Mouse (Mus musculus): Measurements from ENCODE around the gene Slc47a2. TPM values are rescaled to one million over a fixed set of nuclear protein-coding genes. Genes with fewer than 3 reads are reported as not detected.
"Not testable (repeated sequence)": the region's sequence is repeated elsewhere in the genome, so short reads cannot be mapped to it uniquely, and the experiment has no call there.

Slc47a2 gene
- polyA plus RNA-seq, 1 experiment from 2014 or later: not detected

DNA sequence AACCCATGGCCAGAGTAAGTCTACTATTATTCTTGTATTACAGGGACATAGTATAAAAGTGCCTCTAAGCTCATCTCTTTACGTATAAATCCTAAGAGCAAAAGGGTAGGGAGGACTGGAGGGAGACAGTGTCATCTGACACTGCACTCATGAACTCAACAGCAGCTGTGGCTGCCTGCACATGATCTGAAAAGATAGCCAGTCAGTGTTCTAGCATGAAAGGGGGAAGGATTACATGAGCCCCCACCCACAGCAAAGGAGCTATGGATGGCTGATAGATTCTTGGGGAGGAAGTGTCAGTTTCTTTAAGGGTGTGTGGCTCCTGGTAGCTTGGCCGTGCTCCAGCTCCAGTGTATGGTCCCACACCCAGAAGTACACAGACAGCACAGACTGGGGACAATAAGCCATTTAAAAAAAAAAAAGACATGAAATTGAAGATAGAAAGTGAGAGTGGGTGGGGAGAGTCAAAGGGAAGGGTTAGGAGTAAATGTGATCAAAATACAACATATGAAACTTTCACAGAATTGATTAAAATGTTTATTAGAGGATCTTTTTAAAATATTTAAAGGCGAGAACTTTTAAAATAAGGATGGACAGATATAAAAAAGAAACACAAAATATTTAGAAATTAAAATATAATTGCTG is 22.6 kb downstream of the Slc47a2 start:
- H3K9ac ChIP-seq (ENCODE audit: low read depth, low read length): no peak overlapping the region
- H3K4me1 ChIP-seq (ENCODE audit: control insufficient read depth, insufficient read depth, low read length): peaks cover 6% of the 10 kb centered on the region; the same call in 1 of the 2 replicates
- H3K4me2 ChIP-seq (replicated peaks; ENCODE audit: low read depth, low read length): no peak overlapping the region
- no peak overlapping the region for H3K4me3 ChIP-seq (ENCODE audit: low read length)
- WGBS: 56% methylated on average over 3 of the region's 3 CpGs
- ATAC-seq (ENCODE audit: low FRiP score, low TSS enrichment): peak; percentile 46; the same call in 1 of the 2 replicates
- no peaks in the 10 kb centered on the region for H3K36me3 ChIP-seq (ENCODE audit: control insufficient read depth, insufficient read depth, low read length)
- H3K27ac ChIP-seq (ENCODE audit: low read depth, low read length): no peak overlapping the region
- peaks cover 3% of the 10 kb centered on the region; the same call in 1 of the 2 replicates for H3K27me3 ChIP-seq (ENCODE audit: control insufficient read depth, insufficient read depth, low read length)
- no peaks in the 10 kb centered on the region for H3K9me3 ChIP-seq (ENCODE audit: control insufficient read depth, low read length)

DNA sequence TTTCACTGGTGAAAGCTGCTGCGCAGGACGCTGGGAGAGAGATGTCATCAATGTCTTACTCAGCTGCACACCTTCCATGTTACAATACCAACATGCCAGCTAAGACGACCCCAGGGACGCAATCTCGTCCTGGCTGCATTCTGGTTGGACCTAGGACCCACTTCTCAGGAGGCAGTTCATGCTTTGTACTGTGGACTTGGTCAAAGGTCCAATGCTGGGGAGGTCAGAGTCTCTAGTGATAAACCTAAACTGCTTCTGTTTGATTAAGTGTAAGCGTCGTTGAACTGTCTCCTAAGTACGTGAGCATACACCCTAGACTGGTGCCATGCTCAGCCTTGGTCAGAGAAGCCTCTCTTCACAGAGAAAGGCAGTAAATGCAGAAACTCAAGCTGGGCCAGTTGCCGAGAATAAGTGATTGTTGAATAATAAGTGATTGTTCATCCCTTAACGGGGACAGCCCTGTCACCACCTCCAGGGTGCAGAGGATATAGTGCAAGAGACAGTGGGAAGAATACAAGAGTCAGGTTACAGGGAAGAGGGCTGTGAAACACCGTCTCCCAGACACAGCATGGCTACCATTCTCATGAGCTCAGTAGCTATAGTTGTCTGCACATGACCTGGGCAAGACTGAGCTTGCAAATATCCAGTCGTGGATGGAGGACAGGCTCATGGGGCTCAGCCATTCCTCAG is 23.3 kb downstream of the Slc47a2 start:
- Histone ChIP-seq H3K27me3 (ENCODE audit: control insufficient read depth, insufficient read depth, low read length) (peaks cover 3% of the 10 kb centered on the region; the same call in 1 of the 2 replicates), H3K36me3 (ENCODE audit: control insufficient read depth, insufficient read depth, low read length) (no peaks in the 10 kb centered on the region), H3K9ac (ENCODE audit: low read depth, low read length) (no peak overlapping the region), H3K27ac (ENCODE audit: low read depth, low read length) (no peak overlapping the region), H3K4me3 (ENCODE audit: low read length) (no peak overlapping the region), H3K4me1 (ENCODE audit: control insufficient read depth, insufficient read depth, low read length) (peaks cover 6% of the 10 kb centered on the region; the same call in 1 of the 2 replicates), H3K4me2 (replicated peaks; ENCODE audit: low read depth, low read length) (no peak overlapping the region), H3K9me3 (ENCODE audit: control insufficient read depth, low read length) (no peaks in the 10 kb centered on the region)
- ATAC-seq (ENCODE audit: low FRiP score, low TSS enrichment): no peak
- WGBS: 49% methylated on average over 12 of the region's 12 CpGs

DNA sequence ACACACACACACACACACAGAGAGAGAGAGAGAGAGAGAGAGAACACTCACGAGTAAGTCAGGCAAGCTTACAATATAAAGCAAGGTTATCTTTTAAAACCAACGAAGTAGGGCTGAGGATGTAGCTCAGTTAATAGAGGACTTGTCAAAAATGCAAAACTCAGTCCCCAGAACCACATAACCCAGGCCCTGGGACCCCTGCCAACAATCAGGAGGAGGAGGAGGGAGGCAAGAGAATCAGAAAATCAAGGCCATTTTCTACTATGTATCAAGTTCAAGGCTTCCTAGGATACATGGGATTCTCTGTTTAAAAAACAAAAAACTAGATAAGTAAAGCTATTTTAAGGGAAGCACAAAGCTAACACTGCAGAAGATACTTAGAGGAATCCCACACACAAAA is 25.8 kb downstream of the Slc47a2 start:
- WGBS: 64% methylated on average over 2 of the region's 2 CpGs
- ATAC-seq (ENCODE audit: low FRiP score, low TSS enrichment): no peak

DNA sequence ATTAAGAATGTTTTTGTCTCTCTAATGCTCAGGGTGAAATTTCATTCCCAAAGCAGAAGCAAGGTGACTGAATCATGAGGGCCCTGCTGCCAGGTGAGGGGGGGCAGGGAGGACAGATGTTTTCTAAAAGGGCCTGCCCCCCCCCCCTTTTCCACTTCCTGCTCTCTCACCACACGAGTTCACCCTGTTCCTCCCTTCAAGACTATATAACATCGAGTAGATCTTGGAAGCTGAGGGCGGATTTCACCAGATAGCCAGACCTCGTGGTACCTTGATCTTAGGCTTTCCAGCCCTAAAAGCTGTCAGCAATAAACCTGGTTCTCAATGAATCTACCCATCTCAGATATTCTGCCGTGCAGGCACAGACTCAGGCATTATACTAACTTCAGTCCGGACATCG is 32.3 kb downstream of the Slc47a2 start:
- Histone ChIP-seq H3K36me3 (ENCODE audit: control insufficient read depth, insufficient read depth, low read length) (no peaks in the 10 kb centered on the region), H3K27me3 (ENCODE audit: control insufficient read depth, insufficient read depth, low read length) (no peaks in the 10 kb centered on the region), H3K4me1 (ENCODE audit: control insufficient read depth, insufficient read depth, low read length) (no peaks in the 10 kb centered on the region), H3K4me3 (ENCODE audit: low read length) (no peak overlapping the region), H3K9ac (ENCODE audit: low read depth, low read length) (no peak overlapping the region), H3K9me3 (ENCODE audit: control insufficient read depth, low read length) (peaks cover 6% of the 10 kb centered on the region; the same call in 1 of the 2 replicates), H3K27ac (ENCODE audit: low read depth, low read length) (no peak overlapping the region), H3K4me2 (replicated peaks; ENCODE audit: low read depth, low read length) (no peak overlapping the region)
- ATAC-seq (ENCODE audit: low FRiP score, low TSS enrichment): no peak
- WGBS: 53% methylated on average over 7 of the region's 7 CpGs

More for the DNA sequence above, 25.8 kb downstream of the Slc47a2 start:
- no peaks in the 10 kb centered on the region for H3K9me3 ChIP-seq (ENCODE audit: control insufficient read depth, low read length)
- no peaks in the 10 kb centered on the region for H3K36me3 ChIP-seq (ENCODE audit: control insufficient read depth, insufficient read depth, low read length)
- H3K4me2 ChIP-seq (replicated peaks; ENCODE audit: low read depth, low read length): no peak overlapping the region
- H3K4me1 ChIP-seq (ENCODE audit: control insufficient read depth, insufficient read depth, low read length): peaks cover 6% of the 10 kb centered on the region; the same call in 1 of the 2 replicates
- no peak overlapping the region for H3K27ac ChIP-seq (ENCODE audit: low read depth, low read length)
- H3K27me3 ChIP-seq (ENCODE audit: control insufficient read depth, insufficient read depth, low read length): peaks cover 3% of the 10 kb centered on the region; the same call in 1 of the 2 replicates
- H3K9ac ChIP-seq (ENCODE audit: low read depth, low read length): no peak overlapping the region
- H3K4me3 ChIP-seq (ENCODE audit: low read length): no peak overlapping the region

DNA sequence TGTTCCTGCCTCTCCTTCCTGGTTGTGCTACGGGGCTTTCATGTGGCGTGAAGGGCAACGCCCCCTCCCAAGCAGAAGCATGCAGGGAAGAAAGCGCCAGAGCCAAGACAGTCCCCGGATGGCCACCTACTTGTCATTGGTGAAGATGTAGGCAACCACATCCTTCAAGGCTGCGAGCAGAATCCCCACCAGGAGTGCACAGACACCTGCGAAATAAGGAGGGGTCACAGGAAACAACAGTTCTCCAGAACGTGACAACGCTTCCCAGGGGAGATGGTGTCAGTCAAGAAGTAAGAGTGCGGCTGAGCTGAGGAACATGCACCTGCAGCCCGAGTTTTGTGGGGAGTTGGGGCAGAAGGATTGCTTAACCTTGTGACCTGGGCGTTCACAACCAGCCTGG is 32.8 kb downstream of the Slc47a2 start:
- Histone ChIP-seq H3K36me3 (ENCODE audit: control insufficient read depth, insufficient read depth, low read length) (no peaks in the 10 kb centered on the region), H3K27me3 (ENCODE audit: control insufficient read depth, insufficient read depth, low read length) (no peaks in the 10 kb centered on the region), H3K9me3 (ENCODE audit: control insufficient read depth, low read length) (peaks cover 8% of the 10 kb centered on the region; the same call in 1 of the 2 replicates), H3K27ac (ENCODE audit: low read depth, low read length) (no peak overlapping the region), H3K4me2 (replicated peaks; ENCODE audit: low read depth, low read length) (no peak overlapping the region), H3K9ac (ENCODE audit: low read depth, low read length) (no peak overlapping the region), H3K4me1 (ENCODE audit: control insufficient read depth, insufficient read depth, low read length) (no peaks in the 10 kb centered on the region), H3K4me3 (ENCODE audit: low read length) (no peak overlapping the region)
- whole genome bisulfite sequencing: 61% methylated on average over 12 of the region's 12 CpGs
- no peak for ATAC-seq (ENCODE audit: low FRiP score, low TSS enrichment)

DNA sequence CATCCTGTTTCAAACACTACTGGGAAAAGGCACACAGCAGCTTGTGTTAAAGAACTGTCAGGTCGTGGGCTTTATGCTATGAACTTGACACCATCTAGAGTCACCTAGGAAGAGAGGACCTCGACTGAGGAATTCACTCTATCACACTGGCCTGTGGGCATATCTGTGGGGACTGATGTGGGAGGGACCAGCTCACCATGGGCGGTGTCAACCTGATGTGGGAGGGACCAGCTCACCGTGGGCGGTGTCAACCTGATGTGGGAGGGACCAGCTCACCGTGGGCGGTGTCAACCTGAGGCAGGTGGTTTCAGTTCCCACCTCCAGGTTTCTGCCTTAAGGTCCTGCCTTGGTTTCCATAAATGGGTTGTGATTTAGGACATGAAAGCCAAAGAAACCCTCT is 34.9 kb downstream of the Slc47a2 start:
- H3K27me3 ChIP-seq (ENCODE audit: control insufficient read depth, insufficient read depth, low read length): no peaks in the 10 kb centered on the region
- WGBS: 37% methylated on average over 7 of the region's 7 CpGs
- no peak; the same call in 1 of the 2 replicates for ATAC-seq (ENCODE audit: low FRiP score, low TSS enrichment)
- H3K4me2 ChIP-seq (replicated peaks; ENCODE audit: low read depth, low read length): no peak overlapping the region
- H3K4me1 ChIP-seq (ENCODE audit: control insufficient read depth, insufficient read depth, low read length): no peaks in the 10 kb centered on the region
- H3K36me3 ChIP-seq (ENCODE audit: control insufficient read depth, insufficient read depth, low read length): no peaks in the 10 kb centered on the region
- H3K9ac ChIP-seq (ENCODE audit: low read depth, low read length): no peak overlapping the region
- H3K9me3 ChIP-seq (ENCODE audit: control insufficient read depth, low read length): peaks cover 8% of the 10 kb centered on the region; the same call in 1 of the 2 replicates
- H3K27ac ChIP-seq (ENCODE audit: low read depth, low read length): no peak overlapping the region
- H3K4me3 ChIP-seq (ENCODE audit: low read length): no peak overlapping the region

DNA sequence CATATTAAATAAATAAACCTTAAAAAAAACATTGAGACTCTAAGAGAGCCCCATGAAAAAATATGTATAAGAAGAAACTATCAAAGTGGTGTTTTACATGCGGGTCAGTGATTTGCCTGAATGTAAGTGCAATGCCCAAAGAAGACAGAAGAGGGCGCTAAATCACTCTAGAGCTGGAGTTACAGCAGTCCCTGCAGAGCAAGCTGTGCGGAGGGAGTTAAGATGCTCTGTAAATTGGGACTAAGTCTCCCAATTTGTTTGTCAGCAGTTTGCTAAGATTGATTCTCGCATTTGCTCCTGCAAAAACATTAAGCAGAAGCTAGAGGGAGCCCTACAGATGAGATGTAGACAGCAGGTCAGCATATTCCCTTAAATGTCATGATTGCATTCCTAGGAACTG is 37.3 kb downstream of the Slc47a2 start:
- H3K36me3 ChIP-seq (ENCODE audit: control insufficient read depth, insufficient read depth, low read length): no peaks in the 10 kb centered on the region
- ATAC-seq (ENCODE audit: low FRiP score, low TSS enrichment): no peak
- no peaks in the 10 kb centered on the region for H3K27me3 ChIP-seq (ENCODE audit: control insufficient read depth, insufficient read depth, low read length)
- H3K4me1 ChIP-seq (ENCODE audit: control insufficient read depth, insufficient read depth, low read length): no peaks in the 10 kb centered on the region
- WGBS: 77% methylated on average over 4 of the region's 4 CpGs
- peaks cover 8% of the 10 kb centered on the region; the same call in 1 of the 2 replicates for H3K9me3 ChIP-seq (ENCODE audit: control insufficient read depth, low read length)
- no peak overlapping the region for H3K4me2 ChIP-seq (replicated peaks; ENCODE audit: low read depth, low read length)
- no peak overlapping the region for H3K4me3 ChIP-seq (ENCODE audit: low read length)
- H3K9ac ChIP-seq (ENCODE audit: low read depth, low read length): no peak overlapping the region
- no peak overlapping the region for H3K27ac ChIP-seq (ENCODE audit: low read depth, low read length)

DNA sequence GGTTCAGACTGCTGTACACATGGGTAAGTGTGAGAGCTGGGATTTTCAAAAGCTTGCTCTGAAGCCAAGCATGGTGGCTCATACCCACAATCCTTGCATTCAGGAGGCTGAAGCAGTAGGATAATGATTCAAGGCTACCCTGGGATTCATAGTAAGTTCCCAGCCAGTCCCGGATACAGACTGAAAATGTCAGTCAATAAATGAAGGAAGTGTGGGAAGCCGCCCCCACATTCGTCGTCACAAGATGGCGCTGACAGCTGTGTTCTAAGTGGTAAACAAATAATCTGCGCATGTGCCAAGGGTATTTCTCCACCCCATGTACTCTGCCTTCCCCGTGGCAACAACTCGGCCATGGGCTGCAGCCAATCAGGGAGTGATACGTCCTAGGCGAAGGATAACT is 38.1 kb downstream of the Slc47a2 start:
- H3K36me3 ChIP-seq (ENCODE audit: control insufficient read depth, insufficient read depth, low read length); H3K9ac ChIP-seq (ENCODE audit: low read depth, low read length); H3K4me1 ChIP-seq (ENCODE audit: control insufficient read depth, insufficient read depth, low read length); H3K27me3 ChIP-seq (ENCODE audit: control insufficient read depth, insufficient read depth, low read length); H3K9me3 ChIP-seq (ENCODE audit: control insufficient read depth, low read length); H3K4me3 ChIP-seq (ENCODE audit: low read length); H3K27ac ChIP-seq (ENCODE audit: low read depth, low read length); ATAC-seq (ENCODE audit: low FRiP score, low TSS enrichment); H3K4me2 ChIP-seq (replicated peaks; ENCODE audit: low read depth, low read length): not testable (repeated sequence)
- 93% methylated on average over 6 of the region's 10 CpGs for WGBS

Data from kidney, embryonic 14.5 days (tissue).